Mouse (Mus musculus) limb, embryonic 11.5 days (tissue): Measurements from ENCODE around the gene Keg1. TPM values are rescaled to one million over a fixed set of nuclear protein-coding genes. Genes with fewer than 3 reads are reported as not detected.

ENCODE experiments used
- polyA plus RNA-seq: library from polyadenylated mRNA; unstranded; fragments of >200 nt; fragmentation: Nextera tagmentation; extraction: Ambion mirVana; gene quantifications from 2 replicates; pipeline ENCODE4 v1.2.1, GENCODE M21; 2014

The Keg1 gene
- polyA plus RNA-seq, 1 experiment from 2014 or later, result not detected

Other genes with a start within 250 kb of the Keg1 start
- gene Mpeg1, start 235.0 kb upstream of the Keg1 start, polyA plus RNA-seq, result 0.10 and 0.17 TPM in 2 replicates
- 2.5 and 2.7 TPM in 2 replicates for gene Dtx4, start 194.3 kb upstream of the Keg1 start, polyA plus RNA-seq
- gene Fam111a, start 150.0 kb upstream of the Keg1 start, polyA plus RNA-seq, result 24.9 and 26.5 TPM in 2 replicates
- gene Gm4952, start 95.8 kb upstream of the Keg1 start, polyA plus RNA-seq, result not detected in 2 replicates
- gene Glyat, start 62.5 kb upstream of the Keg1 start, polyA plus RNA-seq, result not detected in 2 replicates
- not detected in 2 replicates for gene Olfr1442, start 25.3 kb upstream of the Keg1 start, polyA plus RNA-seq
- not detected in 2 replicates for gene Olfr1443, start 17.7 kb upstream of the Keg1 start, polyA plus RNA-seq
- 0.64 and 1.2 TPM in 2 replicates for gene Cntf, start 69.8 kb downstream of the Keg1 start, polyA plus RNA-seq
- gene Zfp91, start 100.3 kb downstream of the Keg1 start, polyA plus RNA-seq, result 10.4 and 10.8 TPM in 2 replicates
- gene Lpxn, start 100.4 kb downstream of the Keg1 start, polyA plus RNA-seq, result 0.58 and 1.4 TPM in 2 replicates
- gene Gm5244, start 150.9 kb downstream of the Keg1 start, polyA plus RNA-seq, result not detected in 2 replicates
- not detected in 2 replicates for gene Olfr1444, start 161.5 kb downstream of the Keg1 start, polyA plus RNA-seq
- not detected in 2 replicates for gene Olfr1445, start 188.1 kb downstream of the Keg1 start, polyA plus RNA-seq
- not detected in 2 replicates for gene Olfr1446, start 197.7 kb downstream of the Keg1 start, polyA plus RNA-seq
- not detected in 2 replicates for gene Olfr1447, start 208.0 kb downstream of the Keg1 start, polyA plus RNA-seq
- not detected in 2 replicates for gene Olfr1448, start 228.6 kb downstream of the Keg1 start, polyA plus RNA-seq
- gene Olfr1449, start 235.1 kb downstream of the Keg1 start, polyA plus RNA-seq, result not detected in 2 replicates